Mouse (Mus musculus) inflammation-experienced regulatory T-cells (primary cell): Measurements from ENCODE around the gene Pdia2. TPM values are rescaled to one million over a fixed set of nuclear protein-coding genes. Genes with fewer than 3 reads are reported as not detected.

Source experiments
- polyA plus RNA-seq, 2 experiments: library from polyadenylated mRNA; unstranded; fragments of 100-300 nt; shearing (Covaris generic); gene quantifications; one replicate each; pipeline ENCODE4 v1.2.1; 2017

The Pdia2 gene
- 1 to 10 TPM in 1 of 2 experiments, not detected in 1; 1.7 TPM for polyA plus RNA-seq

DNA sequence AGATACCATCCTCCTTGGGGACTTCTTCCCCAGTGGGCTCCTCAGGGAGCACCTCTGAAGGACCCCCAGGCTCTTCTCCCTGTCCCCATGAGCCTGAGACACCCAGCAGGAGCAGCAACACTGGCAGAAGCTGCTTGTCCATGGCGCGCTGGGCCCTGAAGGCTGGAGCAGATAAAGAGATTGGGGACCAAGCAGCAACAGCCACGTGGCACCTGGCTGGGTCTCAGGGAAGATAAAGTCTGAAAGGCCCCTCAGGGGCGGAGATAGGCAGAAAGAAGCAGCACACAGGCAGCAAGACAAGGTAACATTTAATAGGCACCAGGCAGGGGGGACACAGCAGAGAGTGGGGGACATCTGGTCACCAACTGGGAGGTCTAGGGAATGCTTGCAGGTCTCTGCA lies at the start of gene Pdia2:
TSS of gene Pdia2 (minus strand) at position 196 of the 400 bp plus-strand sequence.

DNA sequence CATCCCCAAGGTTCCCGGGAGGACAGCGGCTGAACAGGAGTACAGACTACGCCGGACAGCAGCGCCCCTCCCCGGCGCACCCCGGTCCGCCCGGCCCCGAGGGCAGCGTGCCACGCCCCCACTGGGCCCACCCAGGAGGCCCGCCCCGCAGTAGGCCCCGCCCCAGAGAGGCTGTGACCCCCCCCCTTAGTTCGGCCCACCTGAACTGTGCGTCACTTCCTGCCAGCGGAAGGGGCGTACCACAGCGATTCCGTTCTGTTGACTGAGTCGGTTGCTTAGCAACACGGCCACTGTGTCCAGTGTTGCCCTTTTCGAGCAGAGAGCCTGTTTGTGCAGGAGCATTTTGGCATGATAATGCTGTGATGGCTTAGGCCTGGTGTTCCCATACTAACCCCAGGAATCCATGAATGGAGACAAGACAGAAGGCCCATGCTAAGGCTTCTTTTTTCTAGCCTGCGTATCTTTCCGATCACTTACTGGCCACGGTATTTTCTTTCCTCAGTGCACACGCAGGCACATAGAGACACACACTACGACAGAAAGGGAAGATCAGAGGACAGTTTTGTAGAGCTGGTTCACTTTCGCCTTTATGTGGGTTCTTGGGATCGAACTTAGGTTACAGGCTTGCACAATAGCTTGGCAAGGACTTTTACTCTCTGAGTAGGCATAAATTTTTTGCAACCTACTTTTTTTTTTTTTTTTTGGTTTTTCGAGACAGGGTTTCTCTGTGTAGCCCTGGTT lies 45.4 kb upstream of the Pdia2 start, which contains the start of gene Fam234a:
TSS of gene Fam234a (minus strand) at position 142 of the 741 bp plus-strand sequence.

DNA sequence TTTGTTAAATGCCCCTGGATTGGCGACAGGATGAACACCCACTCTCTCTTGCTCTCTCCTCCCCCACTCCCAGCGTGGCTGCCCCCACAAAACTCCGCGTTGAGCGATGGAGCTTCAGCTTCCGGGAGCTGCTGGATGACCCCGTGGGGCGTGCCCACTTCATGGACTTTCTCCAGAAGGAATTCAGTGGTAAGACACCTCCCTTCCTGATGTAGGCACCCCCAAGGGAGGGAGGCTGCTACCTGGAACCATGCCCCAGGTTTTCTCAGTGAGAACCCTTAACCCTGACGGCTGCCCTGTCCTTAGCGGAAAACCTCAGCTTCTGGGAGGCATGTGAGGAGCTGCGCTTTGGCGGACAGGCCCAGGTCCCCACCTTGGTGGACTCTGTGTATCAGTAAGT lies 8.8 kb upstream of the Pdia2 start, which contains the start of gene Arhgdig:
TSS of gene Arhgdig (minus strand) at position 101 of the 400 bp plus-strand sequence.

DNA sequence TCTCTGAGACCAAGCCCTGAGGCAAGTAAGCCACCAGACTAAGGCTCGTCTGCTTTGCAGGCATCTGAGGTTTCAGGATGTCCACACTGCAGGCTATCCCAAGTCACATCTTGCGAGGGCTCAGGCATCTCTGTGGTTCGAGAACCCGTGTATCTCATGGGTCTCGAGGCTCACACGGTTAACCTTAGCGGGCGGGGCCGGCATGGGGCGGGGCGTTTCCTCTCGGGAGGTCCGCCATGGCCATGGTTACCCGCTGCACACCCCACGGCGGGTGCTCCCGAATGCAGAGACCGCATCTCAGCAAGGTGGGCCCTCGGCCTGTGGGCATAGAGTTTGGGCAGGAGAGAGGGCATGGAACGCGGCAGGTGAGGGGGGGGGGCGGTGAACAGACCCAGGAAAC lies 3.9 kb upstream of the Pdia2 start, which contains the start of gene Rgs11:
TSS of gene Rgs11 (plus strand) at position 215 of the 400 bp plus-strand sequence.

Other genes starting within 250 kb of the Pdia2 start
- gene A930017K11Rik, start 246.5 kb downstream of the Pdia2 start, polyA plus RNA-seq: not detected
- 10 to 100 TPM; 26.6 to 29.0 TPM for gene Capn15, start 213.3 kb downstream of the Pdia2 start, polyA plus RNA-seq
- gene Rab11fip3, start 129.5 kb downstream of the Pdia2 start, polyA plus RNA-seq: 10 to 100 TPM; 12.8 to 16.0 TPM
- 10 to 100 TPM; 27.4 to 32.9 TPM for gene Decr2, start 108.8 kb downstream of the Pdia2 start, polyA plus RNA-seq
- 10 to 100 TPM in 1 of 2 experiments, under 1 TPM in 1; 0.90 to 11.4 TPM for gene Nme4, start 103.5 kb downstream of the Pdia2 start, polyA plus RNA-seq
- 10 to 100 TPM; 33.9 to 35.3 TPM for gene Tmem8, start 85.8 kb downstream of the Pdia2 start, polyA plus RNA-seq
- 10 to 100 TPM; 65.8 to 72.4 TPM for gene Mrpl28, start 75.6 kb downstream of the Pdia2 start, polyA plus RNA-seq
- 100 to 1,000 TPM in 1 of 2 experiments, 10 to 100 TPM in 1; 86.4 to 112 TPM for gene Axin1, start 60.4 kb downstream of the Pdia2 start, polyA plus RNA-seq
- gene Rgs11, start 3.9 kb upstream of the Pdia2 start, polyA plus RNA-seq: 10 to 100 TPM; 10.1 to 13.5 TPM
- under 1 TPM in 1 of 2 experiments, not detected in 1; 0.20 TPM for gene Arhgdig, start 8.7 kb upstream of the Pdia2 start, polyA plus RNA-seq
- 10 to 100 TPM; 17.1 to 25.9 TPM for gene Fam234a, start 45.2 kb upstream of the Pdia2 start, polyA plus RNA-seq
- gene Luc7l, start 53.8 kb upstream of the Pdia2 start, polyA plus RNA-seq: 100 to 1,000 TPM in 1 of 2 experiments, 10 to 100 TPM in 1; 91.3 to 149 TPM
- gene Neurl1b, start 215.7 kb upstream of the Pdia2 start, polyA plus RNA-seq: 1 to 10 TPM in 1 of 2 experiments, under 1 TPM in 1; 0.10 to 1.7 TPM